Mouse (Mus musculus): ENCODE measurements at regions not wholly inside any gene's neighbourhood (a gene's known extent, or its start where the extent isn't known, plus 50 kb on each side); places are given as distances from the start of the nearest gene placed in this dataset.

- Histone ChIP-seq H3K36me3 (ENCODE audit: control insufficient read depth, insufficient read depth, low read length, poor library complexity, severe bottlenecking) (no peaks in the 10 kb centered on the region; the same call in 1 of the 2 replicates), H3K27me3 (ENCODE audit: control insufficient read depth, insufficient read depth, low read length, poor library complexity, severe bottlenecking) (no peaks in the 10 kb centered on the region)
- no peak for DNase-seq (ENCODE audit: low read depth, low spot score)
These were observed 91.1 kb downstream of the Zfp36l2 start for GRCm38 (mm10) chr17:84096345-84097260.

- no peak for DNase-seq (ENCODE audit: low read depth, low spot score)
- H3K27me3 ChIP-seq (ENCODE audit: control insufficient read depth, insufficient read depth, low read length, poor library complexity, severe bottlenecking), result no peaks in the 10 kb centered on the region
- no peaks in the 10 kb centered on the region for H3K36me3 ChIP-seq (ENCODE audit: control insufficient read depth, insufficient read depth, low read length, poor library complexity, severe bottlenecking)
These were observed 91.9 kb downstream of the Zfp36l2 start for GRCm38 (mm10) chr17:84095829-84096228.

- Histone ChIP-seq H3K36me3 (ENCODE audit: control insufficient read depth, insufficient read depth, low read length, poor library complexity, severe bottlenecking) (no peaks in the 10 kb centered on the region), H3K27me3 (ENCODE audit: control insufficient read depth, insufficient read depth, low read length, poor library complexity, severe bottlenecking) (no peaks in the 10 kb centered on the region)
- DNase-seq (ENCODE audit: low read depth, low spot score), result no peak
These were observed 92.7 kb downstream of the Zfp36l2 start for GRCm38 (mm10) chr17:84095089-84095488.

GRCm38 (mm10) chr17:84086394-84086793, 101.4 kb downstream of the Zfp36l2 start:
- peak; percentile 15 for DNase-seq (ENCODE audit: low read depth, low spot score)
- Histone ChIP-seq H3K36me3 (ENCODE audit: control insufficient read depth, insufficient read depth, low read length, poor library complexity, severe bottlenecking) (no peaks in the 10 kb centered on the region), H3K27me3 (ENCODE audit: control insufficient read depth, insufficient read depth, low read length, poor library complexity, severe bottlenecking) (no peaks in the 10 kb centered on the region)

- Histone ChIP-seq H3K36me3 (ENCODE audit: control insufficient read depth, insufficient read depth, low read length, poor library complexity, severe bottlenecking) (no peaks in the 10 kb centered on the region), H3K27me3 (ENCODE audit: control insufficient read depth, insufficient read depth, low read length, poor library complexity, severe bottlenecking) (no peaks in the 10 kb centered on the region)
- no peak for DNase-seq (ENCODE audit: low read depth, low spot score)
These were observed 102.0 kb downstream of the Zfp36l2 start for GRCm38 (mm10) chr17:84085721-84086120.

- no peak for DNase-seq (ENCODE audit: low read depth, low spot score)
- Histone ChIP-seq H3K36me3 (ENCODE audit: control insufficient read depth, insufficient read depth, low read length, poor library complexity, severe bottlenecking) (no peaks in the 10 kb centered on the region), H3K27me3 (ENCODE audit: control insufficient read depth, insufficient read depth, low read length, poor library complexity, severe bottlenecking) (no peaks in the 10 kb centered on the region)
These were observed 102.5 kb downstream of the Zfp36l2 start for GRCm38 (mm10) chr17:84085232-84085631.

GRCm38 (mm10) chr17:84083307-84084263, 104.2 kb downstream of the Zfp36l2 start:
- peak; percentile 53 for DNase-seq (ENCODE audit: low read depth, low spot score)
- Histone ChIP-seq H3K27me3 (ENCODE audit: control insufficient read depth, insufficient read depth, low read length, poor library complexity, severe bottlenecking) (no peaks in the 10 kb centered on the region), H3K36me3 (ENCODE audit: control insufficient read depth, insufficient read depth, low read length, poor library complexity, severe bottlenecking) (no peaks in the 10 kb centered on the region)

- no peaks in the 10 kb centered on the region for H3K36me3 ChIP-seq (ENCODE audit: control insufficient read depth, insufficient read depth, low read length, poor library complexity, severe bottlenecking)
- no peaks in the 10 kb centered on the region for H3K27me3 ChIP-seq (ENCODE audit: control insufficient read depth, insufficient read depth, low read length, poor library complexity, severe bottlenecking)
- DNase-seq (ENCODE audit: low read depth, low spot score), result no peak
These were observed 105.2 kb downstream of the Zfp36l2 start for GRCm38 (mm10) chr17:84082571-84082970.

- DNase-seq (ENCODE audit: low read depth, low spot score), result no peak
- H3K36me3 ChIP-seq (ENCODE audit: control insufficient read depth, insufficient read depth, low read length, poor library complexity, severe bottlenecking), result no peaks in the 10 kb centered on the region
These were observed 105.9 kb downstream of the Zfp36l2 start for GRCm38 (mm10) chr17:84081751-84082352.

GRCm38 (mm10) chr17:84075081-84075938, 112.4 kb downstream of the Zfp36l2 start:
- Histone ChIP-seq H3K36me3 (ENCODE audit: control insufficient read depth, insufficient read depth, low read length, poor library complexity, severe bottlenecking) (no peaks in the 10 kb centered on the region), H3K27me3 (ENCODE audit: control insufficient read depth, insufficient read depth, low read length, poor library complexity, severe bottlenecking) (no peaks in the 10 kb centered on the region)
- no peak for DNase-seq (ENCODE audit: low read depth, low spot score)

More at GRCm38 (mm10) chr17:84081751-84082352, 105.9 kb downstream of the Zfp36l2 start:
- no peaks in the 10 kb centered on the region for H3K27me3 ChIP-seq (ENCODE audit: control insufficient read depth, insufficient read depth, low read length, poor library complexity, severe bottlenecking)

- DNase-seq (ENCODE audit: low read depth, low spot score), result peak; percentile 61
- Histone ChIP-seq H3K36me3 (ENCODE audit: control insufficient read depth, insufficient read depth, low read length, poor library complexity, severe bottlenecking) (no peaks in the 10 kb centered on the region), H3K27me3 (ENCODE audit: control insufficient read depth, insufficient read depth, low read length, poor library complexity, severe bottlenecking) (no peaks in the 10 kb centered on the region)
These were observed 113.6 kb downstream of the Zfp36l2 start for GRCm38 (mm10) chr17:84074000-84074782.

- no peaks in the 10 kb centered on the region for H3K36me3 ChIP-seq (ENCODE audit: control insufficient read depth, insufficient read depth, low read length, poor library complexity, severe bottlenecking)
- no peak for DNase-seq (ENCODE audit: low read depth, low spot score)
- no peaks in the 10 kb centered on the region for H3K27me3 ChIP-seq (ENCODE audit: control insufficient read depth, insufficient read depth, low read length, poor library complexity, severe bottlenecking)
These were observed 115.2 kb downstream of the Zfp36l2 start for GRCm38 (mm10) chr17:84072426-84073030.

- no peaks in the 10 kb centered on the region for H3K36me3 ChIP-seq (ENCODE audit: control insufficient read depth, insufficient read depth, low read length, poor library complexity, severe bottlenecking)
- DNase-seq (ENCODE audit: low read depth, low spot score), result peak; percentile 12
- H3K27me3 ChIP-seq (ENCODE audit: control insufficient read depth, insufficient read depth, low read length, poor library complexity, severe bottlenecking), result no peaks in the 10 kb centered on the region
These were observed 115.9 kb downstream of the Zfp36l2 start for GRCm38 (mm10) chr17:84071855-84072254.

Data from splenic B cell, adult 2 months (primary cell).